Mouse (Mus musculus): ENCODE measurements at regions not wholly inside any gene's neighbourhood (a gene's known extent, or its start where the extent isn't known, plus 50 kb on each side); places are given as distances from the start of the nearest gene placed in this dataset.

- no peak for DNase-seq
- intact Hi-C loops (cut with DNase I): no loop called here
Observed at GRCm38 (mm10) chr1:73097645-73098440, 82.1 kb upstream of the Tnp1 start.

DNA sequence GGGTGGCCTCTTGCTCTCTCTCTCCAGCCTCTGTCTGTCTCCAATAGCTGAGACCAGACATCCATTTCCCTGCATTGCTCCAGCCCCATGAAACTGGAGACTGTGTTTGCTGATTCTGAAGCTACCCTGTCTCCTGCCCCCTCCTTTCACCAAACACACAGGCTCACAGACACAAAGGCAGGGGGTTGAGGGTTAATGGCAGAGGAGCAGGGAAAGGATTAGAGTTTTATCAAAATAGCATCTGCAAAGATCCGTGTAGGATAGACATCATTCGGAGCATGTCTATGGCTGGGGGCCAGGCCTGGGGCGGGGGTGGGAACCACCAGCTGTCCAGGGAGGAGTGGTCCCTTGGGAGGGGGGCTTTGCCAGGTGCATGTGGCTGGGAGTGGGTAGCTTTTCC is 73.9 kb upstream of the Tnp1 start:
- intact Hi-C loops (cut with DNase I): no loop called here
- no peak for DNase-seq

DNA sequence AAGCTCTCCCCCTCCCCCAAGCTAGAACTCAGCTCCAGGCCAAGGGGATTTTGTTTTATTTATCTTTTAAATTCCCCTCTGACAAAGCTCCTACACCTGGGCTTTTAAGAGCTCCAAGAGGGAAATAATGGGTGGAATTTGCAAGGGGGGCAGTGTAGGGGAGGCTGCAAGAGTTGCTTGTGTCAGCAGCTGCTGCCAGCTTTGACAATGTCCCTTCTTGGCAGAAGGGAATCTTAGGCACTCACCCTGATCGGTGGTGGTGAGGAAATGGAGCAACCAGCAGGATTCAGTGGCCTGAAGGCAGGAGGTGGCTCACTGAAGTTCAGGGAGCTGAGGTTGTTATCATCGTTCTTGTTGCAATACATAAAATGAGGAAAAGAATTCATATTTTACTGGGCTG is 72.8 kb upstream of the Tnp1 start:
- intact Hi-C loops (cut with DNase I): no loop called here
- DNase-seq: no peak

DNA sequence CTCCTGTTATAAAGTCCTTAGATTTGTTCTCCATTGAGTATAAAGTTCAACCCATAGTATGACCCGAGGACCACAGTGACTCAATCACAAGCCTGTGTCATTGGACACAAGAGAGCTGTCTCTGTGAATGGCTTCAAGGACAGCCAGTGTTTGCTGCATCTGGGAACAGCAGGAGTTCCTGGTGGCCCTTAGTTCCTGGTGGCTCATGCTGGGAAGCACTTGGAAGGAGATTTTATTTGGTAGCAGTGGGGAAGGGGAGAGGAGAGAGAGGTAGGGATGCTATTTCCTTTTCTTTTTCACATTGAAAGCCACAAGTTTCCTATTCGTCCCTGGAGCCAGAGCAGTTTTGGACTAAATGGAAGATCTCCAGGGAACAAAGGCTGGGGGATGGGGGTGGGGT is 69.2 kb upstream of the Tnp1 start:
- no peak for DNase-seq
- intact Hi-C loops (cut with DNase I): no loop called here

DNA sequence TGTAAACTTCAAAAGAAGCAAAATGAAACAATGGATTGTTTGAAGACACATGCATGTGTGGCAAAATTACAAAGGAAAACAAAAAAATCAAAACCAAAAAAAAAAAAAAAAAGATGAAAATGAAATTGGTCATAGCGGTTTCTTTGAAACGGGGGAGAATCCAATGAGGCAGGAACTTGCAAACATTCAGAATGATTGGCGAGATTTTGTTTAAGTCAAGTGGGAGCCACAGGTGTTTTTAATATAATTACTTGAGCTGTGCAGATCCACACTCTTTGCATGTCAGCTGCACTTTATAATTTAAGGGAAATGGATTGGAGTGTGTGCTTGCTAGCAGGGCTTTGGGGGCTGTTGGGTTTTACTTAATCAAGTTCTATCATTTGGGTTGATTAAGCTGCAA is 67.7 kb upstream of the Tnp1 start:
- intact Hi-C loops (cut with DNase I): no loop called here
- no peak for DNase-seq

GRCm38 (mm10) chr1:73079518-73079917 is 63.8 kb upstream of the Tnp1 start:
- intact Hi-C loops (cut with DNase I): no loop called here
- DNase-seq: no peak

GRCm38 (mm10) chr1:73077156-73077555 is 61.4 kb upstream of the Tnp1 start:
- intact Hi-C loops (cut with DNase I): no loop called here
- no peak for DNase-seq

GRCm38 (mm10) chr1:73075699-73076373 is 60.1 kb upstream of the Tnp1 start:
- intact Hi-C loops (cut with DNase I): no loop called here
- DNase-seq: no peak

DNA sequence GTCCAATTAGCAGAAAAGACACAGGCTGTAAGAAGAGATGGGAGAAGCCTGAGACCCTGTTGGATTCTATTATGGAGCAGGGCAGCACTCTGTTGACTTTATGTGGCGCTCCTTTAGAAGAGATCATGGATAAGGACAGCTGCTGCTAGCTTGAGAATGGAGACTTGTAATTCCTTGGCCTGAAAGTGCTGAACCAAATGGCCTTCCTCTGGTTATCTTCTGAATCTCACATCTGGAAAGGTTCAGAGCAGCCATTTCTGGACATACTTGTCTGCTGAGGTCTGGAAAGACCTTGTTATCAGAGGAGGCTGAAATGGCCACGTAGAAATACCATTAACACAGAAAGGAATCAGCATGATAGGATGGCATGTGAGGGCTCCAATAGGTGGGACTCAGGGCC is 59.5 kb upstream of the Tnp1 start:
- no peak for DNase-seq
- intact Hi-C loops (cut with DNase I): no loop called here

GRCm38 (mm10) chr1:73074525-73074924 is 58.8 kb upstream of the Tnp1 start:
- intact Hi-C loops (cut with DNase I): loop anchor here (5.0 kb wide), 1 partner anchor 113 kb away; no protein-coding TSS in a partner anchor
- DNase-seq: no peak

DNA sequence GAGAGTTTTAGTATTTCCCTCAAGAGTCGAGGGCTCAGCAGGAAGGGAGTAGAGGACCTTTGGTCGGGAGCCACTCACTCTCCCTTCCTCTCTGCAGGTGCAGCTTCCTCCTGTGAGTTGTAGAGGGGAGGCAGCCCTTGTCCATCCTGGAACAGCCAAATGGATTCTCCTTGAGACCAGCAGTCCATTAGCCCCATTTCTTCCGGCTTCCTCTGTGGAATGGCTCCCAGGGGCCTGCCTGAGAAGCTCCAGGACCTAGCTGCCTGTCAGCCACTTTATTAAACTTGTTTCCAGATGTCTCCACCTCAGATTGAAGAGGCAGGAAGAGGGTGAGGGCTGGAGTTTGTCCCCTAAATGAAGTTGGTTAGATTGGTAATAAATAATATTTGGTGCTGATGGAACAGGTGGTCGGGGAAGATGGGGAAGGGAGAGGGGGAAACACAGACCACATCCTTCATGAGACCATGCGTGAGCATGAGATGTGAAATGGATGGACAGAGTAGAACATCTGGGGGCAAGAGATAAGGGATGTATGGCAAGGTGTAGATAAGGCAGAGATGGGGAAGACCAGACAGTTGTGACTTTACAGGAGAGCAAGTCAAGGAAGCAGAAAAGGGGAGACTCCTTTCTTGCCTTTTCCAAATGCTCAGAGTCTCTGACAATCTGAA is 56.7 kb upstream of the Tnp1 start:
- no peak for DNase-seq
- intact Hi-C loops (cut with DNase I): loop anchor here (1.0 to 5.0 kb wide), 2 partner anchors 115 to 197 kb away; no protein-coding TSS in a partner anchor

GRCm38 (mm10) chr1:73070126-73070525 is 54.4 kb upstream of the Tnp1 start:
- intact Hi-C loops (cut with DNase I): loop anchor here (5.0 kb wide), 1 partner anchor 117 kb away; no protein-coding TSS in a partner anchor
- DNase-seq: no peak

Small RNA genes lying in the stretch of these regions (microRNA-seq; reads per million reads assigned to microRNA genes)
- 0 reads per million in 2 experiments for gene Mir6351 (ENCODE audit: borderline number of aligned reads in 2 of 2)
